Mouse (Mus musculus) brain, adult 2 months (tissue): ENCODE results near the gene Cux1.

Experiments used
- DNase-seq: peaks from one replicate; pipeline ENCODE4 v3.0.0; 2011; ENCODE audit warnings: low read depth, low spot score

Cux1 gene

GRCm38 (mm10) chr5:136429647-136430046 is 137.6 kb downstream of the Cux1 start:
- DNase-seq: no peak

GRCm38 (mm10) chr5:136428498-136429060 is 138.7 kb downstream of the Cux1 start:
- no peak for DNase-seq

GRCm38 (mm10) chr5:136427772-136428497 is 139.4 kb downstream of the Cux1 start:
- DNase-seq: peak; percentile 87

- peak; percentile 48 for DNase-seq
These were observed 140.0 kb downstream of the Cux1 start for GRCm38 (mm10) chr5:136427121-136427771.

- no peak for DNase-seq
These were observed 144.3 kb downstream of the Cux1 start for GRCm38 (mm10) chr5:136422948-136423347.

- peak; percentile 39 for DNase-seq
These were observed 145.4 kb downstream of the Cux1 start for GRCm38 (mm10) chr5:136421885-136422284.

GRCm38 (mm10) chr5:136421316-136421715 is 146.0 kb downstream of the Cux1 start:
- no peak for DNase-seq

- no peak for DNase-seq
These were observed 146.9 kb downstream of the Cux1 start for GRCm38 (mm10) chr5:136420342-136420741.

- peak; percentile 40 for DNase-seq
These were observed 149.4 kb downstream of the Cux1 start for GRCm38 (mm10) chr5:136417891-136418290.

- DNase-seq: no peak
These were observed 152.8 kb downstream of the Cux1 start for GRCm38 (mm10) chr5:136414479-136414878.

GRCm38 (mm10) chr5:136410681-136411181 is 156.6 kb downstream of the Cux1 start:
- DNase-seq: peak; percentile 37

- DNase-seq: no peak
These were observed 160.9 kb downstream of the Cux1 start for GRCm38 (mm10) chr5:136406357-136406756.

GRCm38 (mm10) chr5:136403565-136403961 is 163.7 kb downstream of the Cux1 start:
- peak; percentile 52 for DNase-seq

- no peak for DNase-seq
These were observed 164.4 kb downstream of the Cux1 start for GRCm38 (mm10) chr5:136402622-136403564.

GRCm38 (mm10) chr5:136398706-136399105 is 168.6 kb downstream of the Cux1 start:
- DNase-seq: no peak

- no peak for DNase-seq
These were observed 170.6 kb downstream of the Cux1 start for GRCm38 (mm10) chr5:136396699-136397098.

GRCm38 (mm10) chr5:136396256-136396655 is 171.0 kb downstream of the Cux1 start:
- DNase-seq: no peak

- no peak for DNase-seq
These were observed 171.6 kb downstream of the Cux1 start for GRCm38 (mm10) chr5:136395600-136396195.

- DNase-seq: no peak
These were observed 172.6 kb downstream of the Cux1 start for GRCm38 (mm10) chr5:136394517-136395212.

GRCm38 (mm10) chr5:136393621-136394020 is 173.7 kb downstream of the Cux1 start:
- DNase-seq: no peak
